Mouse (Mus musculus) hindlimb bud, embryonic 11.5 days (tissue): ENCODE data around the gene Gys2.
A peak's percentile ranks its signal among the peaks of the same experiment; 100 is the strongest.

Experiments used
- DNase-seq: peaks from one replicate; pipeline ENCODE4 v3.0.0-alpha.2; 2012; ENCODE audit warnings: low read depth, low spot score; ENCODE audit errors: extremely low spot score

The Gys2 gene

DNA sequence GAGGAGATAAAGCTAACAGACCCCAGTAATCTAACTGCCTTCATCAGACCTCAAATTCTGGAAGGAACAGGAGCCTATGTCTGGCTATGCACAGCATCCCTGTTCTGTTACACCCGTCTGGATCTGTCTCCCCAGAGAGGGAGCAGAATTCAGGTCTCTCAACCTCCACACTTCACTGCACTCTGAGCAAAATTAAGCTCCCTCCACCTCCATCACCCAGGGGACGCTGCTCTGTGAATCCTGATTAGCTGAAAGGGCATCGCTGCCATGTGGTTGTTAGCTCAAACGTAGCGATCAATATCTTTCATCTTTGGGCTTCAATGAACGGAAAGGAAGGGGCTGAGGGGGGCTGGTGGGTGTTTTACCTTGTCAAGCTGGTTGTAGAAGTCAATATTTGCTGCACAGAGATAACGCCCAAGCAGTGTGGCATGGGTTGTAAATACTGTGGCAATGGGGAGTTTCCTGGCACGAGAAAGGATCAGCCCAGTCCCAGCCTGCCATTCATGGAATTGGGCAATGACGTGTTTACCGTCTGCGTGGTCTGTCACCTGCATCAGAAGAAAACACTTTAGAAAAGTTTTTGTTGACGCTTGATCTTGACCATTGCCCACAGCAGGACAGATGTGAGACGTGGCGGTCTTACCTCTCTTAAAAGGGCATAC lies 13.8 kb downstream of the Gys2 start:
- no peak for DNase-seq

DNA sequence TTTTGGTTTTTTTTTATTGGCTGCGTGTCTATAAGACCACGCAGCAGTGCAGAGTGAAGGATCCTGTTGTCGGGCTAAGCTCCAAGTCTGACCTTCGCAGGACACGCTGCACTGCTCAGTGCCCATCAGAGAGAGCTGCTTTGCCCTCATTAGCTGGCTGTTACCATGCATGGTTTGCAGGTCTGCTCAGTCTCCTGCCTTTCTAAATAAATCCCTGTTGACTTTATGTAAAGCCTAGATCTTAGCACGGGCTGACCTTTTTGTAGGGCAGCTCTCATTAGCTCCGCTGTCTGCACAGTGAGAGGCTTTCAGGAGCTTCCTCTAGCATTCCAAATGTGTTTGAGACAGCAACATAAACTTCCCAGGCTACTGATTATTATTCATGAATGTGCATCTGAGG lies 14.9 kb downstream of the Gys2 start:
- peak; percentile 8 for DNase-seq

DNA sequence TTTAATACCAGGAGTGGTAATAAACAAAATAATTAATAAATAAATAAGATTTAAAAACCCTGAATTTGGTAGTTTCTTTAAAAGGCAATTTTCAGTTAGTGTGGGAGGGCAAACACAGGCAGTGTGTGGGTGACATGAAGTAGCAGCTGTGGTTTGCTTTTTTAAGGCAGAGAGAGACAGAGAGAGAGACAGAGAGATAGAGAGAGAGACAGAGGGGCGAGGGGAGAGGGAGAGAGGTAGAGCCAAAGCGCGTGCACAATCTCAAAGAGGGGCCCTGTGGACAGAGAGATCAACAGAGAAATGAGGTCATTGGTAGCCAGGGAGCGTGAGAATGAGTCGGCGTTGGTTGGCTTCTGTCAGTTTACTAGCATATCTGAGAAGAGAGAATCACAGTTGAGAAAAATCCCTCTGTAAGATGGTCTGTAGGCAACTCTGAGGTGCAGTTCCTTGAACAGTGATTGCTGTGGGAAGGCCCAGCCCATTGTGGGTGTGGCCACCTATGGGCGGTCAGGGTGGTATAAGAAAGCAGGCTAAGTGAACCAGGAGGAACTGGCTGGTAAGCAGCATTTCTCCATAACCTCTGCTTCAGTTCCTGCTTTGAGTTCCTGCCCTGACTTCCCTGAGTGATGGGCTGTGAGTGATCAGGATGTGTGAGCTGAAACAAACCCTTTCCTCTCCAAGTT lies 17.5 kb downstream of the Gys2 start:
- no peak for DNase-seq

DNA sequence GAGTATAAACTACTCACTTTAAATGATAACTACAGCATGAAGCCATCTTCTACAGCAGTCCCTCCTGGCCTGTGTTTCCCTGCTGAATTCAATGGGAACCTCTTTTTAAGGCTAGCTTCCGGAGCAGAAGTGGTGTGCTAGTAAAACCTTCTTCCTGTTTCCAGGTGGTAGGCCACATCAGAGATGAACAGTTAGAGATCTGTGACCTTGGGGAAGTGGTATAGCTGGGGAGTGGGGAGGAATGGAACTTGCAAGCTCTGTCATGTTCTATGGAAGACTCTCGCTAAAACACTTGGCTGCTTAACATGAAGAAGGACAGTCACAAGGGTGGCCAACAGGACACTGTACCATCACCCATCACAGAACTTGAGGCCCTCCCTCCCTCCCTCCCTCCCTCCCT lies 19.6 kb downstream of the Gys2 start:
- no peak for DNase-seq

DNA sequence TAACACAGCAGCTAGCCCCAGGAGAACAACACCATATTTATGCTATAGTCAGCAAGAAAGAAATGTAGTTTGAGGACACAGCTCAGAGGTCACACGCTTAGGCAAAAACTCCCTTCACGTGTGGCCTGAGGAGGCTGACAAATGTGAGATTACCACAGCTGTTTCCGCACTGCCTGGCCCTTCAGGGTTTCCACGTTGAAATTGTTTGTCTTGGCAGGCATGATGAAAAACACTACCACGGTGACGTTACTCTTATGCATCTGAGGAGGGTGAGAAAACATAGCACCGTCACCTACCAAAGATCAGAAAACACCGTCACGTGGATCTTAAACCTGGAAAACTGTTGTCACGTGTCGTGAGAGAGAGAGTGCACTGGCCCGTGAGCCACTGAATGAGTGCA lies 21.5 kb downstream of the Gys2 start:
- no peak for DNase-seq

DNA sequence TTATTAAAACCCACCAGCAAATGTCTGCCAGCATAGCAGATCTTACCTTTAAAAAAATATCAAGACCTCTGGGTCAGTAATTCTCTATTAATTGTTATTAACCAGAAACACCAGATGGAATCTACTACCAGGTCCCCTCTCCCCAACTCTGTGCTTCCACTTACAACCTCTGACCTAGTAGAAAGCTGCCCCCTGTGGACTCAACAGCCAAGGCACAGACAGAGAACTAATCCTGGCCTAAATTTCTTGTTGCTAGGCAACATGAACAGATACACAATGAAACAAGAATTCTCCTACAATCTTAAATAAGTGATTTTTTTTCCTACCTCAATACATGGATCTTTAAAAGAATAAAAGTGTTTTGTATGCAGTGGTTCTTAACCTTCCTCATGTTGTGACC lies 43.8 kb downstream of the Gys2 start:
- no peak for DNase-seq

DNA sequence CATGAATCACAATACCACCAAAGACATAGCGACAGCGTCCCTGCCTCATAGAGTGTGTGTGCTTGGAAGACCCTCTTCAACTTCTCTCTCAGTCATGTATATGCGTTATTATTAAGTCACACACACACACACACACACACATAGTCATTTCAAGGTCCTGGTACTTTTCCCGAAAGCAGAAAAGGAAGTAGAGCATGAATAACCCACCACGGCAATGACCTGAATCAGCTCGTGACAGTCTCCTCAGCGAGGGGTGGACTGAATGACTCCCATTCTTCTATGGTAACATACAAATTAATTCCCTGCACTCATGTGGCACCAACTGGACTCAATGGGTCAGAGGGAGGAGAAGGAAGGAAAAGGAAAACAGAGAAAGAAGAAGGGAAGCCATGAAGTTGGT lies 47.9 kb downstream of the Gys2 start:
- no peak for DNase-seq

DNA sequence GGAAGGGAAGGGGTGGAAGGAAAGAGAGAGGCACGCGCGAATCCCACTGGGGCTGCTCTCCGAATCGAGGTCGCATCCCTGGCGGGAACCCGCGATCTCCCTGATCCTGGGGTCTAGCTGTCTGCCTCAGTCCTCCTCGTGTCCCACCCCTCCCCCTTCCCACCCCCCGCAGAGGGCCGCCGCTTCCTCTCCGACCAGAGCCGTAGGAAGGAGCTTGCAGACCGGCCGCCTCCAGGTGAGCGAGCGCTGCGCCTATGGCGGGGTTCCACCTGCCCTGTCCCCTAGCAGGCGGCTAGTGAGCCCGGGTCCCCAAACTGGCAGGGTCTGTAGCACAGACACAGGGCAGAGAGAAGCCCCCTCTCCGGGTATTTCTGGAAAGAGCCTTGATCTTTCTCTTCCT lies 58.3 kb downstream of the Gys2 start:
- no peak for DNase-seq

DNA sequence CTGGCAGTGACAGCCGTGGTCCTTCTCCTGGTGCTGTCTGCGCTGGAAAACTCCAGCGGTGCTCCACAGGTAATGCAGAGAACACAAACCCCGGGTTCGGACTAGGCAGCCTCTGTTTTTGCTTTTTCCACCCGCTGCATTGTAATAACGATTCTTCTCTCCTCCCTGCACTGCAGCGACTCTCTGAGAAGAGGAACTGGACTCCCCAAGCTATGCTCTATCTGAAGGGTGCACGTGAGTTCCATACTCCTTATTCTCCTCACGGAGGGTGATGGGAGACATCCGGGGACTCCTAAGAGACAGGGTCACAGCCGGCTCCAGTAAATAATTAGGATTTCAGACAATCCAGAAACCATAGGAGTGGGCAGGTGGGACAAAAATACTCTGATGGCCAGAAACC lies 59.1 kb downstream of the Gys2 start:
- no peak for DNase-seq

DNA sequence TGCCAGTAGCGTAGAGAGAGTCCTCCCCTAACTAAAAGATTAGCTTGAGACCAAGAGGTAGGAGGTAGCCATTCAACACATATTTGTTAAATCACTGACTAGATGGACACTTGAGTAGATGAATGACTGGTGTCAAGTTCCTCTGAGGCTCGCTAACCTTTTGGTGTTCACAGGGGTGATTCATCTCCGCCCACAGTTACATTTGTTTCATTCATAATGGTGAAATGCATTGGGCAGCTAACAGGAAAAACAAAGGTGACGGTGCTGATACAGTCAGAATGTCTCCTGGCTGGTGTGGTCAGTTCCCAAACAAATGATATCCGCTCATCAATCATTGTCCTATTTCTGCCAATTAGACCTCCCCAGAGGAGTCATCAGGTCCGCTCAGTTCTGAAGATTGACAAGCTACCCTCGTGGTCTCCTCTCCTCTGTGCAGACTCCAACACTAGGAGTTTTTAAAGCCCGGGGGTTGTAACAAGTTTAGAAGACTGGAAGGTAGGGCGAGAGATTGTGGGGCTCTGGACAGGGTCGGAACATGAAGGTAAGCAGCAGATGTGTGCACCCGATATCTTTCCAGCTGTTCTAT lies 59.9 kb downstream of the Gys2 start, which contains the start of gene Spx:
Spx (plus strand) TSS at position 536 of the 586 bp plus-strand sequence.
- DNase-seq: no peak

DNA sequence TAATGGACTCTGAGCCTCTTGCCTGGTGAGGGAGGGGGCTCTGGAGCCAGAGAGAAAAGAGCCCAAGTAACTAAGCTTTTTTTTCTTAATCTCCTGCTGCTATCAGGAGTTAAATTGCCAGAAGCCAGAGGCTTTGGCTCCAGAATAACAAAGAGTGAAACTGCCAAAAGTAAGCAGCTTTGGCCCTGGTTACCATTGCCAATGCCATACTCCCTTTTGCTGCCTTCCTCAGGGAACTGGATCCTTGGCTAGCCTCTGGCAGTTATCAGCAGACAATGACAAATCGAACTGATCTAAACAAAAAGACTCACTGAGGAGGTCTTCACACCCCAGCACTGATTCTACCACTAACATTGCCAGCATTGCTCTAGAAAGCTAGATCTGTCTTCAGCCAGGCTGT lies 61.8 kb downstream of the Gys2 start:
- DNase-seq: no peak

DNA sequence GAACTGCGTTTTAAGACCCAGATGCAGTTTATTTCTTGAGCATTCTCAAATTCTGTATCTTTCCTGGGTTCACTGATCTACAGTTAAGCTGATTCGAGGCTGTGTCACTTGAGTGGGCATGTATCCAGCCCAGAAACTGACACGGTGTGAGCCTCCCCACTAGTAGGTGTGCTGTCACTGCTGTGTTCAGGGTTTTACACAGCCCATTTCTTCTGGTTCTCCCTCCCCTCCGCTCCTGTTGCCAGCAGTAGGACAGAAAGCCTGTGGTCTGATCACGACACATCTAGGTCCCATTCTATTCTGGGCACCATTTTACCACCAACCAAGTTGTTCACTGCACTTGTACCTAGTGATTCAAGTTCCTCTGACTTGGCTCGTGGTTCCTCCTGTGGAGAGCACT lies 77.2 kb downstream of the Gys2 start:
- DNase-seq: no peak

DNA sequence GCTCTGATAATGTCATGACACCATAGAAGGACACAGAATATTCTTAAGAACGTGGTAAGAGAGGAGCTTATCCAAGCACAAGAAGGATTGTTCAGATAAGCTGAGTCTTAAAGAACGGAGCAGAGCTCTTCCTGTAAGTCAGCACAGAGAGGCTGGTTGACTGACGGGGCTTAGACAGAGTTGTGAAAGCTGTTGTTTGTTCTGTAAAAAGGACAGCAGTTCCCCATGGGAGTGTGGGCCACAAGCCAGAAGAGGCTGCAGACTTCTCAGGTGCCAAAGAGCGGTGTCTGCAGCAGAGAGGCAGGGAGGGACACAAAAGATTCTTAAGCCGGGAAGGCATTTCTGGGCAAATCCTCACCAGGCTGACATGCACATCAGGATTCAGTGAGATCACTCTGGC lies 78.2 kb downstream of the Gys2 start:
- DNase-seq: no peak

DNA sequence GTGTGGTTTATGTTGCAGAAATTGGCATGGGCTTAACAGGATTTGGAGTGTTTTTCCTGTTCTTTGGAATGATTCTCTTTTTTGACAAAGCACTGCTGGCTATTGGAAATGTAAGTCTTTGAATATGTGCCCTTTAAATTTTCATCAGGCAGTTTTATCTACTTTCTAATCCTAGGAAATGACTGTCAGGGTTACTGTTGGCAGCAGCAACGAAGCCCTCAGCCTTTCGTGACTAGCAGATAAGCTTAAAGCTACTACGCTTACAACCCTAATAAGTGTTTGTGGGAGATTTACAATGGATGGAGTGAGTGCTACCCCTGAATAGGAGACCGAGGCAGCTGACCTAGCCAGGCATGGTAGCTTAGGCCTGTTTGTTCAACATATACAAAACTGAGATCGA lies 80.6 kb downstream of the Gys2 start:
- no peak for DNase-seq

DNA sequence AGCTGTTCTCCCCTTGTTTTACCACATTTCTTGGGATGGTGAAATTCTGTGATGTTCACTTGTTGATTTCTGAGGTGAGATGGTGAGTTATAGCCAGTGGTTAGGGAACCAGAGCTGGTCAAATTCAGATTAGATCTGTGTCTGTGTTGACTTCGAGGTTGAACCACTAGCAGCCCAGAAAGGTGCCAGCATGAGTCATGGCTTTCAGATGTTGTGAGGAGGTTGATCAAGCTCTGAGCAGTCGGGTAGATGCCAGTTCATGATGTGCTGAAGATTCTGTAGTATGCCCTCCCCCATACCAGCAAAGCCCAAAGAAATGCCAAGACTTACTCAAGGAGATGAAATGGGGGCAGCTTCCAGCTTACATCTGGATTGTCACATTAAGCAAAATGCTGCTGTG lies 83.8 kb downstream of the Gys2 start:
- no peak for DNase-seq

DNA sequence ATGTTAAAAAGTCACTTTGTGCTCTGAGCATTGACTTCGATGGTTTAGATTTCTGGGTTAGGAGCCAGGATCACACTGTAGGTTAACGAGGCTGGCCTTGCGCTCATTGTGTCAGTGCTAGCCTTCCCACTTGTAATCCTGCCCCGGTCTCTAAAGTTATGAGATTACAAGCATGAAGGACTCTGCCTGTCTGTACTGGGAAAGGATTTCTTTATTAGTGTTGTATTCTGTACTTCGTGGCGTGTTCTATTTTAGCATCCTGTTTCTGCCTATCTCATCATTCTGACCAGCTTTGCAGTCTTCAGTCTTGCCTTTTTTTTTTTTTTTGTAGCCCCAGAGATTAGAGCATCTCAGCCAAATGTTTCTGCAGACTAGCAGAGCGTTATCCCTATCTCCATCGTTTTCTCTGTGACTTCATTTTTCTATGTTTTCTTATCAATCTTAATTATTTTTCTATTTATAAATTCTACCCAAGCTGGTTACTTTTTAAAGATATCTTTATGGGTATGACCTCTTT lies 85.1 kb downstream of the Gys2 start:
- DNase-seq: no peak

DNA sequence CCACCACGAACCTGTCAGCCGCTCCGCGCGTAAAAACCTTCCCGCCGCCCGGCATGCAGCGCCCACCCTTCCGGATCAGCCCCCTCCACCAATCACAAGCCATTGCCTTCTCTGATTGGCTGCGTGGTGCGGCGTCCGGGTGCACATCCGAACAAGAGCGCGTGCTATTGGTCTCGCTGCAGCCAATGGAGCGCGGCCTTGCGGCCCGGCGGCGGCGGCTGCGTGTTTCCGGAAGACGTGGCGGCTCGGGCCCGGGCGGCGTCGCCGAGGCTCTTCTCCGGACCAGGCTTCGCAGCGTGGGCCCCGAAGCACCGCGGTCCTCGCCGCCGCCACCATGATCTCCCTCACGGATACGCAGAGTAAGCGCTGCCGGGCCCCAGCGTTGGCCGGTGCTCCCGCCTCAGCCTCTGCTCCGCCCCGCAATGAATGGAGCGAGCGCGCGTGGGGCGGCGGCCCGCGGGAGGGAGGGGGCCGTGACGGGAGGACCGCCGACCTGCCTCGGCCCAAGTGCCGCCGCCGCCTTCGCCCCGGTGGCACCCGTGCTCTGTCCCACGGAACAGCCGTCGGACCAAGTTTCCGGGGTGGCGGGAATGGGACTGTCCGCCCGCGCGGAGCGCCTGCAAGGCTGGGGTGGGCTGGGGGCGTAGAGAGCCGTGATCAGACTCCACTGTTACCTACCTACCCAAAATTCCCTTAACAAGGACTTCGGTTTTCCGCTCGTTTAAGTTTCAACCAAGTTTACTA lies 85.7 kb downstream of the Gys2 start, which contains the start of the genes Recql and Golt1b:
Recql (minus strand) TSS at position 77 of the 744 bp plus-strand sequence.
Golt1b (plus strand) TSS at position 211 of the 744 bp plus-strand sequence.
- DNase-seq: peak; percentile 81

DNA sequence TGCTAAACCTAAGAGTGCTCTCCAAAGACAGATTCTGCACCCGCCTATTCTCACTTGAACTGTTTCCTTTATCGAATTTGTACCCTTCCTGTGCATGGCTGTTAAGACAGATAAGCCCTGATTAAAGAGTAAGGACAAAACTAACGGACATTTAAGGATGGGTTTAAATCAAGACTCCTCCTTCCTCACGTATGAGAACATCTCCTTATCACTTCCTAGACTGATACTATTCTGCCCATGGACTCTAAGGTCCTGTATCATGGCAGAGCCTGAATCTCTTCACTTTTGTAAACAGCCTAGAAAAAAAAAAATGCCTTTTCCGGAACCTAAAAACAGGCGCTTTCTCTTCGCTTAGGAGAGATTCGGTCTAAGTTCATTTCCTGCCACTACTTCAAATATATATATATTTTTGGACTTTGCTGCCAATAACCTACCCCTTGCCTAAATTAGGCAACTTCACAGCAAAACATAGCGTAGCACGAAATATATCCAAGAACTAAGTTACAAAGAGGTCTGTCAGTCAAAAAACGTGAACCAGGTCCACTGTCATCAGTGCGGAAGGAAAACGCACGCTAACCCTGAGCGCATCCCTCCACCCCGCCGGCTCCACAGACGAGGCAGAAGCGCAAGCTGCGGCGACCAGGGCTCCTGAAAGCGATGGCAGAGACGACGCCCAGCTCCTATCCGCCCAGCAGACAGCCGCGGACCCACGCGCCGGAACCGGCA lies 86.5 kb downstream of the Gys2 start:
- DNase-seq: no peak

DNA sequence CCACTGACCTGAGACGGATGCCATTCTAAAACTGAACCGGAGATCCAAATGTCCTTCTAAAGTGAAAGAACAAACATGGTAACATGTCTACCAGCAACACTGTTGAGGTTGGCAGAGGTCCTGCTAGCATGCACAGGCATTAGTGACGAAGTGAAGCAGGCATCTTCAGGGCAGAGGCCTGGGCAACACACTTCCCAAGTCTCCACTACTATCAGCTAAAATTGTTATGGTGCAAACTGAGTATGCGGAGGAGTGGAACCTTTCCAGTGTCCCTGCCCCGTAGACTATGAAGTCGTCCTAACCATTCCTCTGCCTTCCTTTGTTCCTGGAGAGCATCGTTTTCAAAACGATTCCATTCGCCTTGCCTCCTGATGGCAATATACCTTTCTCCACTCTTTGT lies 88.4 kb downstream of the Gys2 start:
- no peak for DNase-seq

DNA sequence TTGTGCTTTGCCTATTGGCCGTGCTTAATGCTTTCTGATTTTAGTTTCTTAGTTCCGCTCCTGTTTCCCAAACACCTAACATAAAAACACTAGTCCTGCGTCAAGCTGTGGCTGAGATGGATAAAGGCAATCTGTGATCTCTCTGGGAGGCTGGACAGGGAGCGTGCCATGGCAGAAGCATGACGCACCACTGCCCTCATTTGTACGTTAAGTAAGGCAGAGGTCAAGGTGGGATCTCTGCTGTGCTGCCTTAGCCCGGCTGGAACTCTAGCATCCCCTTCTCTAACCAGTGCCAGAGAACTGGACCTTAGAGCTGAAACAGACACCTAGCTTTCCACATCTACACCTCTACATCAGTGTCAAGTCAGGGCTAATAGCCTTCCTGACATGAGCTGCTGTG lies 91.3 kb downstream of the Gys2 start:
- no peak for DNase-seq

DNA sequence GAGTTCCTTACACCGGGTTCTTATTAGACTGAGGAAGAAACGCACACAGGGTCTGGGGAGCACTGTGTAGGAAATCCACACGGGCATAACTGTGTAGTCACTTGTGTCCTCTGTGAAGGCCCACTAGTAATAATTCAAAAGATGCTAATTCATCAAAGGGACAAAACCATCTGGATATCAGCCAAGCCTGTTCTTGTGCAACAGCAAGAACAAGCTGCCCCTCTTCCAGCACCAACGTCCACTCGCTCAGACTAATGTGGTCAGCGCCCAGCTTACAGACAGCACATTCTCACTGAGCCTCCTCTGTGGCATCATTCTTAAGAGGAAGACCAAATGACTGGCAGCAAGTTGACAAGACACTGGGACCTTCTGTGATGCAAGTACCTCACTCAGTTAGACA lies 92.9 kb downstream of the Gys2 start:
- DNase-seq: no peak
